Mouse (Mus musculus) myocyte (in vitro differentiated cells): Measurements from ENCODE around the gene Rrp9. TPM values are rescaled to one million over a fixed set of nuclear protein-coding genes. Genes with fewer than 3 reads are reported as not detected.

ENCODE experiments used
- H3K27me3 ChIP-seq: one replicate; pipeline ENCODE4 v1.6.1; 2011; ENCODE audit not compliant: control insufficient read depth, insufficient read depth, insufficient read length
- H3K36me3 ChIP-seq: one replicate; pipeline ENCODE4 v1.6.1; 2011; ENCODE audit not compliant: control insufficient read depth, insufficient read depth
- H3K4me2 ChIP-seq: one replicate; pipeline ENCODE4 v1.6.1; 2011; ENCODE audit warnings: low read depth, control low read depth
- H3K4me3 ChIP-seq: one replicate; pipeline ENCODE4 v1.5.1; 2011; ENCODE audit warnings: mild to moderate bottlenecking, control low read depth, moderate library complexity
- H3K79me2 ChIP-seq: one replicate; pipeline ENCODE4 v1.6.1; 2011; ENCODE audit not compliant: control insufficient read depth, insufficient read depth
- H3ac ChIP-seq: one replicate; pipeline ENCODE4 v1.6.1; 2011; ENCODE audit not compliant: control insufficient read depth, insufficient read length
- CEBPB ChIP-seq: IDR thresholded peaks from 2 replicates; pipeline ENCODE4 v1.6.1; 2011; ENCODE audit warnings: mild to moderate bottlenecking, moderate library complexity; ENCODE audit not compliant: poor library complexity, insufficient read depth, severe bottlenecking
- E2F4 ChIP-seq: IDR thresholded peaks from one replicate; pipeline ENCODE4 v1.6.1; 2011; ENCODE audit warnings: mild to moderate bottlenecking, control low read depth, moderate library complexity; ENCODE audit not compliant: insufficient read depth
- MAX ChIP-seq: IDR thresholded peaks from one replicate; pipeline ENCODE4 v1.6.1; 2011; ENCODE audit warnings: low read depth, mild to moderate bottlenecking, control low read depth
- MYOD1 ChIP-seq, 3 experiments: IDR thresholded peaks; one replicate each; pipeline ENCODE4 v1.6.1; 2011; ENCODE audit warnings: control low read depth in 2 of 3, low read depth in 2 of 3, mild to moderate bottlenecking in 2 of 3, moderate library complexity in 1 of 3; ENCODE audit not compliant: insufficient read length in 2 of 3, control insufficient read depth in 1 of 3
- MYOG ChIP-seq, 3 experiments: IDR thresholded peaks; one replicate each; pipeline ENCODE4 v1.6.1; 2011; ENCODE audit warnings: control low read depth in 2 of 3, low read depth in 2 of 3, mild to moderate bottlenecking in 2 of 3; ENCODE audit not compliant: insufficient read length in 2 of 3, control insufficient read depth in 1 of 3, insufficient read depth in 1 of 3
- POLR2A ChIP-seq: IDR thresholded peaks from one replicate; pipeline ENCODE4 v1.6.1; 2011; ENCODE audit warnings: low read depth, mild to moderate bottlenecking, control low read depth, moderate library complexity; ENCODE audit not compliant: insufficient read length
- POLR2AphosphoS2 ChIP-seq: IDR thresholded peaks from one replicate; pipeline ENCODE4 v1.6.1; 2011; ENCODE audit warnings: low read depth, control low read depth; ENCODE audit not compliant: insufficient read length
- REST ChIP-seq: IDR thresholded peaks from one replicate; pipeline ENCODE4 v1.6.1; 2011; ENCODE audit warnings: mild to moderate bottlenecking, control low read depth, moderate library complexity; ENCODE audit not compliant: insufficient read depth, insufficient read length
- SRF ChIP-seq: IDR thresholded peaks from one replicate; pipeline ENCODE4 v1.6.1; 2011; ENCODE audit warnings: low read depth; ENCODE audit not compliant: control insufficient read depth, insufficient read length
- TCF12 ChIP-seq: IDR thresholded peaks from one replicate; pipeline ENCODE4 v1.6.1; 2011; ENCODE audit warnings: mild to moderate bottlenecking, control low read depth; ENCODE audit not compliant: poor library complexity, insufficient read depth, severe bottlenecking
- TCF3 ChIP-seq: IDR thresholded peaks from one replicate; pipeline ENCODE4 v1.6.1; 2011; ENCODE audit warnings: low read depth, control low read depth; ENCODE audit not compliant: insufficient read length
- USF1 ChIP-seq: IDR thresholded peaks from one replicate; pipeline ENCODE4 v1.6.1; 2011; ENCODE audit warnings: low read depth, mild to moderate bottlenecking, control low read depth, moderate library complexity
- polyA plus RNA-seq: library from polyadenylated mRNA; unstranded; fragments of >200 nt; fragmentation: generic; extraction: Trizol; gene quantifications from one replicate; pipeline ENCODE4 v1.2.1, GENCODE M21; 2012; ENCODE audit warnings: missing spikeins

The Rrp9 gene
- polyA plus RNA-seq, 1 experiment: 69.4 TPM

GRCm38 (mm10) chr9:106499667-106500066 is 23.9 kb downstream of the Rrp9 start, which contains the start of gene Iqcf1:
Gene Iqcf1 (plus strand): TSS chr9:106499967.
- Histone ChIP-seq H3ac (no peak within 1 kb of the TSS), H3K27me3 (peaks cover 5% of the 10 kb centered on the region), H3K79me2 (no peaks in the 10 kb centered on the region), H3K4me2 (no peak within 1 kb of the TSS), H3K4me3 (no peak within 1 kb of the TSS), H3K36me3 (no peaks in the 10 kb centered on the region)
- TF ChIP-seq MAX: no peak
- no peak for TF ChIP-seq TCF3
- TF ChIP-seq MYOD1 (IDR thresholded peaks at IDR 0.05; ENCODE audit: control insufficient read depth in 1 of 3, insufficient read length in 2 of 3, low read depth in 2 of 3): no peak
- no peak for TF ChIP-seq CEBPB
- TF ChIP-seq E2F4: no peak
- TF ChIP-seq TCF12: no peak

- Histone ChIP-seq H3K36me3 (no peaks in the 10 kb centered on the region), H3K27me3 (peaks cover 5% of the 10 kb centered on the region), H3K4me3 (no peak overlapping the region), H3ac (no peak overlapping the region), H3K79me2 (no peaks in the 10 kb centered on the region), H3K4me2 (no peak overlapping the region)
- no peak for TF ChIP-seq MAX
- no peak for TF ChIP-seq TCF3
- no peak for TF ChIP-seq CEBPB
- no peak for TF ChIP-seq REST
- no peak for TF ChIP-seq TCF12
- no peak for TF ChIP-seq E2F4
- TF ChIP-seq USF1: no peak
- no peak for TF ChIP-seq POLR2A
- TF ChIP-seq SRF: no peak
- TF ChIP-seq MYOG (IDR thresholded peaks at IDR 0.05; ENCODE audit: control insufficient read depth in 1 of 3, insufficient read depth in 1 of 3, insufficient read length in 2 of 3, low read depth in 2 of 3): no peak
- no peak for TF ChIP-seq MYOD1 (IDR thresholded peaks at IDR 0.05; ENCODE audit: control insufficient read depth in 1 of 3, insufficient read length in 2 of 3, low read depth in 2 of 3)
- TF ChIP-seq POLR2AphosphoS2: no peak
Measured at GRCm38 (mm10) chr9:106501846-106502245, 26.1 kb downstream of the Rrp9 start.

GRCm38 (mm10) chr9:106504246-106504645 is 28.5 kb downstream of the Rrp9 start:
- no peak overlapping the region for H3K4me3 ChIP-seq
- H3ac ChIP-seq: no peak overlapping the region
- no peaks in the 10 kb centered on the region for H3K36me3 ChIP-seq
- peaks cover 5% of the 10 kb centered on the region for H3K27me3 ChIP-seq
- H3K79me2 ChIP-seq: no peaks in the 10 kb centered on the region
- TF ChIP-seq E2F4 (no peak), USF1 (no peak), TCF12 (no peak), TCF3 (no peak), MYOG (IDR thresholded peaks at IDR 0.05; ENCODE audit: control insufficient read depth in 1 of 3, insufficient read depth in 1 of 3, insufficient read length in 2 of 3, low read depth in 2 of 3) (no peak), MYOD1 (IDR thresholded peaks at IDR 0.05; ENCODE audit: control insufficient read depth in 1 of 3, insufficient read length in 2 of 3, low read depth in 2 of 3) (no peak), POLR2AphosphoS2 (no peak), POLR2A (no peak), CEBPB (no peak), REST (no peak), MAX (no peak), SRF (no peak)
- no peak overlapping the region for H3K4me2 ChIP-seq

- H3K36me3 ChIP-seq: no peaks in the 10 kb centered on the region
- H3K79me2 ChIP-seq: no peaks in the 10 kb centered on the region
- H3K4me3 ChIP-seq: no peak overlapping the region
- no peak overlapping the region for H3K4me2 ChIP-seq
- no peak for TF ChIP-seq TCF12
- no peak for TF ChIP-seq E2F4
- no peak for TF ChIP-seq REST
- TF ChIP-seq CEBPB: no peak
- no peak for TF ChIP-seq USF1
- no peak for TF ChIP-seq TCF3
- TF ChIP-seq MYOG (IDR thresholded peaks at IDR 0.05; ENCODE audit: control insufficient read depth in 1 of 3, insufficient read depth in 1 of 3, insufficient read length in 2 of 3, low read depth in 2 of 3): no peak
- TF ChIP-seq MAX: no peak
- no peak for TF ChIP-seq POLR2A
- no peak for TF ChIP-seq MYOD1 (IDR thresholded peaks at IDR 0.05; ENCODE audit: control insufficient read depth in 1 of 3, insufficient read length in 2 of 3, low read depth in 2 of 3)
- TF ChIP-seq SRF: no peak
- TF ChIP-seq POLR2AphosphoS2: no peak
- H3K27me3 ChIP-seq: peaks cover 3% of the 10 kb centered on the region
- no peak overlapping the region for H3ac ChIP-seq
Measured at GRCm38 (mm10) chr9:106509356-106509755, 33.6 kb downstream of the Rrp9 start.

GRCm38 (mm10) chr9:106512729-106513450 is 37.1 kb downstream of the Rrp9 start:
- no peaks in the 10 kb centered on the region for H3K36me3 ChIP-seq
- H3ac ChIP-seq: no peak overlapping the region
- peak overlapping the region; percentile 38 for H3K4me2 ChIP-seq
- TF ChIP-seq POLR2A: no peak
- peak in 1 of 3 experiments; percentile 5 for TF ChIP-seq MYOD1 (IDR thresholded peaks at IDR 0.05; ENCODE audit: control insufficient read depth in 1 of 3, insufficient read length in 2 of 3, low read depth in 2 of 3)
- no peak for TF ChIP-seq MAX
- TF ChIP-seq MYOG (IDR thresholded peaks at IDR 0.05; ENCODE audit: control insufficient read depth in 1 of 3, insufficient read depth in 1 of 3, insufficient read length in 2 of 3, low read depth in 2 of 3): peak in 1 of 3 experiments; percentile 25
- TF ChIP-seq TCF12: no peak
- no peak for TF ChIP-seq CEBPB
- no peak for TF ChIP-seq POLR2AphosphoS2
- H3K4me3 ChIP-seq: no peak overlapping the region
- peaks cover 22% of the 10 kb centered on the region for H3K27me3 ChIP-seq
- H3K79me2 ChIP-seq: no peaks in the 10 kb centered on the region
